Mouse (Mus musculus): ENCODE measurements around the gene Dbx1. TPM values are rescaled to one million over a fixed set of nuclear protein-coding genes. Genes with fewer than 3 reads are reported as not detected.

The Dbx1 gene
- 13.4 and 18.5 TPM in 2 replicates for polyA plus RNA-seq (2015; fragmentation: Nextera tagmentation; extraction: Ambion mirVana)

GRCm38 (mm10) chr7:49636491-49637115, at the start of gene Dbx1:
Gene Dbx1 (minus strand): TSS chr7:49636849.
- peaks cover 38% of the 10 kb centered on the region for H3K27me3 ChIP-seq (ENCODE audit: control insufficient read depth, insufficient read depth, low read depth, low read length)
- WGBS, result under 1% methylated on average over 33 of the region's 33 CpGs
- no peak within 1 kb of the TSS for H3K9ac ChIP-seq (ENCODE audit: low read depth, low read length)
- H3K4me3 ChIP-seq (ENCODE audit: low read depth, low read length), result peak within 1 kb of the TSS; percentile 17; the same call in 1 of the 2 replicates
- H3K27ac ChIP-seq (ENCODE audit: low read length), result no peak within 1 kb of the TSS
- peaks cover 3% of the 10 kb centered on the region; the same call in 1 of the 2 replicates for H3K4me1 ChIP-seq (ENCODE audit: control insufficient read depth, insufficient read depth, low read length)
- no peaks in the 10 kb centered on the region for H3K9me3 ChIP-seq (replicated peaks; ENCODE audit: control insufficient read depth, low read length, poor library complexity, severe bottlenecking)
- H3K36me3 ChIP-seq (ENCODE audit: control insufficient read depth, insufficient read depth, low read length), result no peaks in the 10 kb centered on the region
- ATAC-seq, result peak; percentile 57; the same call in 1 of the 2 replicates
- no peak within 1 kb of the TSS for H3K4me2 ChIP-seq (ENCODE audit: low read length)

- Histone ChIP-seq H3K36me3 (ENCODE audit: control insufficient read depth, insufficient read depth, low read length) (no peaks in the 10 kb centered on the region), H3K27me3 (ENCODE audit: control insufficient read depth, insufficient read depth, low read depth, low read length) (peaks cover 48% of the 10 kb centered on the region), H3K9ac (ENCODE audit: low read depth, low read length) (no peak overlapping the region), H3K9me3 (replicated peaks; ENCODE audit: control insufficient read depth, low read length, poor library complexity, severe bottlenecking) (no peaks in the 10 kb centered on the region), H3K4me1 (ENCODE audit: control insufficient read depth, insufficient read depth, low read length) (no peaks in the 10 kb centered on the region), H3K4me3 (ENCODE audit: low read depth, low read length) (no peak overlapping the region), H3K27ac (ENCODE audit: low read length) (no peak overlapping the region), H3K4me2 (ENCODE audit: low read length) (no peak overlapping the region)
- no peak for ATAC-seq
- 10% methylated on average over 9 of the region's 9 CpGs for whole genome bisulfite sequencing
These were observed 42.3 kb upstream of the Dbx1 start for GRCm38 (mm10) chr7:49678826-49679377.

DNA sequence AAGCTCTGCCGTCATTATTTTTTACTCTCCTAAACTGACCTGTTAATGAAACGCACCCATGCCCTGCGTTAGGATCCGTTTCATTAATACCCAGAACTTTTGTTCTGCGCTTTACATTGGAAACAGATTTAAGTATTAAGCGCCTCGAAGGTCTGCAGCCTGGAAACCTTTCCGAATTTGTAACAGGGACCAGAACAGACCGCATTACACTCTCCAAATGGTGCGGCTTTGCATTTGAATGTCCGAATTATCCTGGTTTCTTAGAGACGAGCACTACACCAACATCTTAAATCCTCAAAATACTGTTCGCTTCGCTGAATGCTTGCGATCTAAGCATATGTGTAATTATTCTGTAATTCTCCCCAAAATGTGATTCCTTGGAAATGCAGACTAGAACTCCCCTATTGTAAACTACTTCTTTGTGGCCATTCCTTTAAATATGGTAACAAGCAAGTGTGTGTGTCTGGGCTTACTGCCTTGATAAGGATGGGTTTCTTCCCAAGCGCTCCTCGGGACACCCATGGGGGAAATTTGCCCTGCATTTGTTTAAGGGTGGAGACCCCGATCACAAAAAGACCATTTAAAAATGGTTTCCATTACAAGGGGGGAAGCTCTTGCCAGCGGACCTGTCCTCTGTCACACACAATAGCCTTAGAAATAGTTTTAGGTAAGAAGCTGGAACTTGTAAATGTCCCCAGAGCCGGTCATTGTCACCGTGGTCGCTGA, 41.6 kb upstream of the Dbx1 start:
- Histone ChIP-seq H3K36me3 (ENCODE audit: control insufficient read depth, insufficient read depth, low read length) (no peaks in the 10 kb centered on the region), H3K9ac (ENCODE audit: low read depth, low read length) (no peak overlapping the region), H3K4me2 (ENCODE audit: low read length) (no peak overlapping the region), H3K4me3 (ENCODE audit: low read depth, low read length) (no peak overlapping the region), H3K27me3 (ENCODE audit: control insufficient read depth, insufficient read depth, low read depth, low read length) (peaks cover 44% of the 10 kb centered on the region), H3K4me1 (ENCODE audit: control insufficient read depth, insufficient read depth, low read length) (no peaks in the 10 kb centered on the region), H3K27ac (ENCODE audit: low read length) (no peak overlapping the region), H3K9me3 (replicated peaks; ENCODE audit: control insufficient read depth, low read length, poor library complexity, severe bottlenecking) (no peaks in the 10 kb centered on the region)
- ATAC-seq, result no peak
- 2% methylated on average over 22 of the region's 22 CpGs for WGBS

- H3K9ac ChIP-seq (ENCODE audit: low read depth, low read length), result no peak overlapping the region
- no peaks in the 10 kb centered on the region for H3K9me3 ChIP-seq (replicated peaks; ENCODE audit: control insufficient read depth, low read length, poor library complexity, severe bottlenecking)
- H3K4me3 ChIP-seq (ENCODE audit: low read depth, low read length), result no peak overlapping the region
- H3K4me2 ChIP-seq (ENCODE audit: low read length), result no peak overlapping the region
- H3K27ac ChIP-seq (ENCODE audit: low read length), result no peak overlapping the region
- no peak for ATAC-seq
- WGBS, result 5% methylated on average over 9 of the region's 9 CpGs
- no peaks in the 10 kb centered on the region for H3K4me1 ChIP-seq (ENCODE audit: control insufficient read depth, insufficient read depth, low read length)
- no peaks in the 10 kb centered on the region for H3K36me3 ChIP-seq (ENCODE audit: control insufficient read depth, insufficient read depth, low read length)
- peaks cover 37% of the 10 kb centered on the region for H3K27me3 ChIP-seq (ENCODE audit: control insufficient read depth, insufficient read depth, low read depth, low read length)
These were observed 40.5 kb upstream of the Dbx1 start for GRCm38 (mm10) chr7:49677166-49677565.

GRCm38 (mm10) chr7:49676627-49677026, 40.0 kb upstream of the Dbx1 start:
- H3K36me3 ChIP-seq (ENCODE audit: control insufficient read depth, insufficient read depth, low read length), result no peaks in the 10 kb centered on the region
- no peak overlapping the region for H3K27ac ChIP-seq (ENCODE audit: low read length)
- H3K4me2 ChIP-seq (ENCODE audit: low read length), result no peak overlapping the region
- H3K4me3 ChIP-seq (ENCODE audit: low read depth, low read length), result no peak overlapping the region
- H3K27me3 ChIP-seq (ENCODE audit: control insufficient read depth, insufficient read depth, low read depth, low read length), result peaks cover 32% of the 10 kb centered on the region
- no peaks in the 10 kb centered on the region for H3K4me1 ChIP-seq (ENCODE audit: control insufficient read depth, insufficient read depth, low read length)
- H3K9me3 ChIP-seq (replicated peaks; ENCODE audit: control insufficient read depth, low read length, poor library complexity, severe bottlenecking), result no peaks in the 10 kb centered on the region
- ATAC-seq, result no peak
- 14% methylated on average over 5 of the region's 5 CpGs for WGBS
- H3K9ac ChIP-seq (ENCODE audit: low read depth, low read length), result no peak overlapping the region

DNA sequence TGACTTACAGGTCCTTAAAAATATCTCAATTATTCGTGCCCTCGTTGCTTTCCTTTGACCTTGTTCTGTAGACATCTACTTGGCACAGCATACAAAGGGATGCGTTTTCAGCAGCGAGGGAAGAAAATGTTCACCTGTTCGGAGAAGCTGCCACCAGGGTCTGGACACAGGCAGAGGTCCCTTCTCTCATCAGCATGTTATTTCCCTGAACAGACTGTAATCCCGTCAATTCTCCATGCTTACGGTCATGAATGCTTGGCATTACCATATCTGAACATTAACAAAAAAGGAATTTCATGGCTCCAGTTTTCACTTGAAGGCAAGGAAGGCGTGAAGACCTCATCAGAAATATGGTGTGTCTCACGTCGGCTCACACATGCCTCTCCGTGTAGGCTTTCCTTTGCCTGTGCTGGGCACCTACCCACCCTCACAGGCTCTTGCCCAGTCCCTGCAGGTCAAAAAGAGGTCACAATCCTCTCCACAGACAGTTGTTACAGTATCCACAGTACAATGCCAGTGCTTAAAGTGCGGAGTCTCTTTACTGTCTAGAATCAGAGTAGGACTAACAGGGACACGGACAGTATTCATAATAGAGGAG, 31.7 kb upstream of the Dbx1 start:
- H3K4me2 ChIP-seq (ENCODE audit: low read length), result no peak overlapping the region
- H3K9me3 ChIP-seq (replicated peaks; ENCODE audit: control insufficient read depth, low read length, poor library complexity, severe bottlenecking), result no peaks in the 10 kb centered on the region
- H3K4me3 ChIP-seq (ENCODE audit: low read depth, low read length), result no peak overlapping the region
- no peaks in the 10 kb centered on the region for H3K4me1 ChIP-seq (ENCODE audit: control insufficient read depth, insufficient read depth, low read length)
- no peak for ATAC-seq
- H3K36me3 ChIP-seq (ENCODE audit: control insufficient read depth, insufficient read depth, low read length), result no peaks in the 10 kb centered on the region
- WGBS, result 53% methylated on average over 13 of the region's 13 CpGs
- no peak overlapping the region for H3K9ac ChIP-seq (ENCODE audit: low read depth, low read length)
- no peak overlapping the region for H3K27ac ChIP-seq (ENCODE audit: low read length)
- peaks cover 30% of the 10 kb centered on the region for H3K27me3 ChIP-seq (ENCODE audit: control insufficient read depth, insufficient read depth, low read depth, low read length)

DNA sequence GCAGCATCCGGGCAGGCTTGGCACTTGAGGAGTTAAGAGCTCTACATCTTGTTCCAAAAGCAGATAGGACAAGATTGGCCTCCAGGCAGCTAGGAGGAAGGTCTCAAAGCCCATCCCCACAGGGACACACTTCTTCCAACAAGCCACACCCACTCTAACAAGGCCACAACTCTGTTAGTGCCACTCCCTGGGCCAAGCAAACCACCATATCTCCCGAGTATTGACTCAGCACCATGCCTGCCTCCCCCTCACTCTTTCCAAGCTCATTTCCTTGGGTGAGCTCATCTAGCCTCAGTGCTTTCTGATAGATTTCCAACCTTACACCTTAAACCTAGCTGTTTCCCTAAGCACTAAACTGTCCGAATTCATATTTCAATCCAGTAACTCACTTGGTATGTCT, 26.9 kb upstream of the Dbx1 start:
- no peak for ATAC-seq
- H3K4me1 ChIP-seq (ENCODE audit: control insufficient read depth, insufficient read depth, low read length), result no peaks in the 10 kb centered on the region; the same call in 1 of the 2 replicates
- WGBS, result 90% methylated on average over 3 of the region's 3 CpGs
- no peak overlapping the region for H3K4me3 ChIP-seq (ENCODE audit: low read depth, low read length)
- H3K36me3 ChIP-seq (ENCODE audit: control insufficient read depth, insufficient read depth, low read length), result no peaks in the 10 kb centered on the region
- H3K27me3 ChIP-seq (ENCODE audit: control insufficient read depth, insufficient read depth, low read depth, low read length), result peaks cover 39% of the 10 kb centered on the region
- H3K4me2 ChIP-seq (ENCODE audit: low read length), result no peak overlapping the region
- H3K9ac ChIP-seq (ENCODE audit: low read depth, low read length), result no peak overlapping the region
- H3K9me3 ChIP-seq (replicated peaks; ENCODE audit: control insufficient read depth, low read length, poor library complexity, severe bottlenecking), result no peaks in the 10 kb centered on the region
- no peak overlapping the region for H3K27ac ChIP-seq (ENCODE audit: low read length)

DNA sequence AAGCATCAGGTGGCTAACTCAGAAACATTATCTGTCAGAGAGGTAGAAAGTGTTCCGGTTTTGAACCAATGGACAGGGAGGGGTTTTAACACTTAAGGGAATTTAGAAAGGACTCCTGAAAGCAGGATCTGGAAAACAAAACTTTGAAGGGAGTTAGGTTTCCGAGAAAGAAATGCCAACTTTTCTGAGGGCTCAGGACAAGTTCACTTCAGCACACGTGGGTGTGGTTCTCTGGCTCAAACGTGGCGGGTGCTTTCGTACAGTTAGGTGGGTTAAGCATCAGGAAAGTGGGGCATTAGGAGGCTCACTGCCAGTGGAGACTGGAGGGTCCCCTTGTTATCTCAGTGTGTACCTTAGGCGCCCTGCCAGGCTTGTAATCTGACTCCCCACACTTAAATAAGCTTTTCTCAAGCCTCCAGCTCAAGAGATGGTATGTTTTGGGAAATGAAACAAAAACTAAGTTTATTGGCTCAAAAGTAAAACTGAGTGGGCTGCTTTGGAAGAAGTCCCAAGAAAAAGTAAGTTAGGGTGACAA, 25.9 kb upstream of the Dbx1 start:
- H3K36me3 ChIP-seq (ENCODE audit: control insufficient read depth, insufficient read depth, low read length), result no peaks in the 10 kb centered on the region
- WGBS, result 10% methylated on average over 7 of the region's 7 CpGs
- no peak overlapping the region for H3K4me3 ChIP-seq (ENCODE audit: low read depth, low read length)
- H3K9ac ChIP-seq (ENCODE audit: low read depth, low read length), result no peak overlapping the region
- H3K27me3 ChIP-seq (ENCODE audit: control insufficient read depth, insufficient read depth, low read depth, low read length), result peaks cover 36% of the 10 kb centered on the region
- no peak for ATAC-seq
- no peak overlapping the region for H3K27ac ChIP-seq (ENCODE audit: low read length)
- no peaks in the 10 kb centered on the region; the same call in 1 of the 2 replicates for H3K4me1 ChIP-seq (ENCODE audit: control insufficient read depth, insufficient read depth, low read length)
- H3K4me2 ChIP-seq (ENCODE audit: low read length), result no peak overlapping the region
- H3K9me3 ChIP-seq (replicated peaks; ENCODE audit: control insufficient read depth, low read length, poor library complexity, severe bottlenecking), result no peaks in the 10 kb centered on the region

All from midbrain, embryonic 16.5 days (tissue).